In the genomic region with DNA sequence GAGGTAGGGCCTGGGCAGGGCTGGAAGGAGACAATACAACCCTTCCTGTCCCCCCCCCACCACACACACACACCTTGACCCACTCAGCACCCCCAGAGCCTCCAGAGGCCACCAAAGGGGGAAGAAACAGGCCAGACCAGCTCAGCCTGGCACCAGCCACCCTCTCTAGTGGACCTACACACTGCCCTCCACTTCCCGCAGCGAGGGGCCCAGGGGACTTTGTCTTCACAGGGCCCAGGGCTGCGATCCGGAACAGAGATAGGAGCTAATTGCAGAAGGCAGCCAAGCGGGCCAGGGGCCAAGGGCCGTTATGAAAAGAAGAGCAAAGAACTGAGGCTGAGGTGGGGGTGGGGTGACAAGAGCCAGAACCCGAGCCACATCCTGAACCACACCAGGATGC, we compare ENCODE assay signal across 7 mouse cellular contexts. TPM values are rescaled to one million over a fixed set of nuclear protein-coding genes. Genes with fewer than 3 reads are reported as not detected.
DNase-seq lines count a peak whose midpoint lies in the region; ATAC-seq lines count a peak whose summit lies in the region.

No protein-coding gene starts in this region.

- H3K4me2 ChIP-seq in midbrain, embryonic 16.5 days (ENCODE audit: low read length): no peak overlapping the region
- no peak overlapping the region for H3K4me2 ChIP-seq in midbrain, embryonic 13.5 days (replicated peaks)
- H3K4me2 ChIP-seq in intestine, embryonic 16.5 days (ENCODE audit: low read depth, low read length): peak overlapping the region; percentile 76

- H3K27ac ChIP-seq in midbrain, embryonic 16.5 days (ENCODE audit: low read length): no peak overlapping the region
- no peak overlapping the region for H3K27ac ChIP-seq in midbrain, embryonic 13.5 days
- peak overlapping the region; percentile 87 for H3K27ac ChIP-seq in intestine, embryonic 16.5 days (ENCODE audit: low read length)

- no peaks in the 10 kb centered on the region for H3K36me3 ChIP-seq in midbrain, embryonic 16.5 days (ENCODE audit: control insufficient read depth, insufficient read depth, low read length)
- no peaks in the 10 kb centered on the region for H3K36me3 ChIP-seq in midbrain, embryonic 13.5 days
- no peaks in the 10 kb centered on the region for H3K36me3 ChIP-seq in intestine, embryonic 16.5 days (ENCODE audit: control insufficient read depth, insufficient read depth, low read length)
- no peaks in the 10 kb centered on the region for H3K36me3 ChIP-seq in splenic B cell, adult 2 months (ENCODE audit: control insufficient read depth, insufficient read depth, low read length, poor library complexity, severe bottlenecking)

- WGBS in midbrain, embryonic 16.5 days: 21% methylated on average over 7 of the region's 7 CpGs
- WGBS in midbrain, embryonic 13.5 days: 27% methylated on average over 7 of the region's 7 CpGs
- WGBS in intestine, embryonic 16.5 days: 14% methylated on average over 7 of the region's 7 CpGs

- peaks cover 4% of the 10 kb centered on the region for H3K27me3 ChIP-seq in midbrain, embryonic 16.5 days (ENCODE audit: control insufficient read depth, insufficient read depth, low read depth, low read length)
- peaks cover 19% of the 10 kb centered on the region; the same call in 1 of the 2 replicates for H3K27me3 ChIP-seq in midbrain, embryonic 13.5 days
- H3K27me3 ChIP-seq in intestine, embryonic 16.5 days (replicated peaks; ENCODE audit: control insufficient read depth, insufficient read depth, low read length): no peaks in the 10 kb centered on the region
- H3K27me3 ChIP-seq in splenic B cell, adult 2 months (ENCODE audit: control insufficient read depth, insufficient read depth, low read length, poor library complexity, severe bottlenecking): no peaks in the 10 kb centered on the region

- peak; percentile 86 to 92 for DNase-seq in kidney, postnatal 25 days
- peak; percentile 44 for DNase-seq in splenic B cell, adult 2 months (ENCODE audit: low read depth, low spot score)
- no peak for DNase-seq in thymus, postnatal 14 days
- no peak for DNase-seq in left cerebral cortex, postnatal 10 days (ENCODE audit: extremely low spot score in 1 of 2, low spot score in 2 of 2)

- no peak for ATAC-seq in midbrain, embryonic 16.5 days
- no peak for ATAC-seq in midbrain, embryonic 13.5 days
- ATAC-seq in intestine, embryonic 16.5 days: peak; percentile 88

- intact Hi-C loops in left cerebral cortex, postnatal 10 days (cut with DNase I): no loop called here

- no peaks in the 10 kb centered on the region for H3K9me3 ChIP-seq in midbrain, embryonic 16.5 days (replicated peaks; ENCODE audit: control insufficient read depth, low read length, poor library complexity, severe bottlenecking)
- H3K9me3 ChIP-seq in midbrain, embryonic 13.5 days: no peaks in the 10 kb centered on the region
- H3K9me3 ChIP-seq in intestine, embryonic 16.5 days (ENCODE audit: control insufficient read depth, low read length): no peaks in the 10 kb centered on the region

- H3K4me1 ChIP-seq in midbrain, embryonic 16.5 days (ENCODE audit: control insufficient read depth, insufficient read depth, low read length): peaks cover 14% of the 10 kb centered on the region
- H3K4me1 ChIP-seq in midbrain, embryonic 13.5 days (replicated peaks): peaks cover 32% of the 10 kb centered on the region
- peaks cover 37% of the 10 kb centered on the region for H3K4me1 ChIP-seq in intestine, embryonic 16.5 days (ENCODE audit: control insufficient read depth, insufficient read depth, low read length)

- H3K4me3 ChIP-seq in midbrain, embryonic 16.5 days (ENCODE audit: low read depth, low read length): no peak overlapping the region
- no peak overlapping the region for H3K4me3 ChIP-seq in midbrain, embryonic 13.5 days (replicated peaks)
- peak overlapping the region; percentile 7; the same call in 1 of the 2 replicates for H3K4me3 ChIP-seq in intestine, embryonic 16.5 days (ENCODE audit: low read length)

- 0 out of 2 replicates have a peak overlapping the region, but pooled peaks have one; percentile 7 for H3K9ac ChIP-seq in midbrain, embryonic 16.5 days (ENCODE audit: low read depth, low read length)
- no peak overlapping the region for H3K9ac ChIP-seq in midbrain, embryonic 13.5 days (replicated peaks)
- H3K9ac ChIP-seq in intestine, embryonic 16.5 days (ENCODE audit: low read depth, low read length): peak overlapping the region; percentile 89

RNA-seq across cellular contexts. Expression of a gene that starts 2.8 kb away (rescaled TPM):
- polyA plus RNA-seq in midbrain, embryonic 16.5 days (2015; fragmentation: Nextera tagmentation; extraction: Ambion mirVana): 9.5 and 12.4 TPM in 2 replicates
- polyA plus RNA-seq in midbrain, embryonic 13.5 days (2015; fragmentation: Nextera tagmentation; extraction: Ambion mirVana): 5.6 and 6.7 TPM in 2 replicates
- 112 and 120 TPM in 2 replicates for polyA plus RNA-seq in intestine, embryonic 16.5 days (2015; fragmentation: Nextera tagmentation; extraction: Ambion mirVana)
- total RNA-seq in left cerebral cortex, postnatal 10 days (2021): 10 to 100 TPM; 49.3 to 54.0 TPM

RNA-seq across cellular contexts. Expression of a gene that starts 50.2 kb away (rescaled TPM):
- 548 and 592 TPM in 2 replicates for polyA plus RNA-seq in midbrain, embryonic 16.5 days (2015; fragmentation: Nextera tagmentation; extraction: Ambion mirVana)
- polyA plus RNA-seq in midbrain, embryonic 13.5 days (2015; fragmentation: Nextera tagmentation; extraction: Ambion mirVana): 724 and 776 TPM in 2 replicates
- 499 and 529 TPM in 2 replicates for polyA plus RNA-seq in intestine, embryonic 16.5 days (2015; fragmentation: Nextera tagmentation; extraction: Ambion mirVana)
- total RNA-seq in left cerebral cortex, postnatal 10 days (2021): 100 to 1,000 TPM; 303 to 308 TPM

RNA-seq across cellular contexts. Expression of a gene that starts 50.5 kb away (rescaled TPM):
- polyA plus RNA-seq in midbrain, embryonic 16.5 days (2015; fragmentation: Nextera tagmentation; extraction: Ambion mirVana): 46.9 and 48.8 TPM in 2 replicates
- polyA plus RNA-seq in midbrain, embryonic 13.5 days (2015; fragmentation: Nextera tagmentation; extraction: Ambion mirVana): 32.8 and 33.1 TPM in 2 replicates
- polyA plus RNA-seq in intestine, embryonic 16.5 days (2015; fragmentation: Nextera tagmentation; extraction: Ambion mirVana): 27.8 and 32.5 TPM in 2 replicates
- total RNA-seq in left cerebral cortex, postnatal 10 days (2021): 10 to 100 TPM; 23.4 to 24.6 TPM

Comparison
In these comparisons a context has a peak if more than half of its experiments do, and no peak if none do; other contexts are left out.
1. DNase-seq: peak in kidney, postnatal 25 days (2 of 2) and splenic B cell, adult 2 months (single experiment); none in thymus, postnatal 14 days (single experiment) and left cerebral cortex, postnatal 10 days (0 of 2).